Mouse (Mus musculus): ENCODE measurements around the gene Rcl1.

DNA sequence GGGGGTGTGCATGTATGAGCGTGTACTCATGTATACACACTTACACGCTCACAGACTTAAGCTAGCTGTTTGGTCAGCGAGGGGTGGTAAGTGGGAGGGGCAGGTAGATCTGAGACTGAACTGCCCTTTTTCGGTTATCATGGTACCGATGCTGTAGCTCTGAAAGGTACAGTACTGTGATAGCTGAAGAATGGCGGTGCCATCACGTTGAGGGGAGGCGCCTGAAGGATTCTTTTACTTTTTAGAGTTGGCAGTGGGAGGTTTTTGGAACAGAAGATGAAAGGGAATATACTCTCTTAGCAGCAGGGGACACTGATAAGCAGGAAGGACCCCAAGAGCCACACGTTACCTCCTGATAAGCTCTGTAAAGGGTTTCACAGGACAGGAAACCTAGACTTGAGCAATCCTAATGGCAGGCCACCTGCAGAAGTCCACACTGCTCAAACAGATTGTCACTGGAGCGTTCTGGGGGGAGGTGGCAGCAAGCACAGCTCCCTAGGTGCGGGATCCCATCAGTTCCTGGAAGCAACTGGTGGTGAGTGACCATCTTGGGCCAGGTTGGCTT lies 34.1 kb downstream of the Rcl1 start:
- no peak for TF ChIP-seq CTCF (conservative IDR thresholded peaks at IDR 0.05 in 1 of 2, IDR thresholded peaks at IDR 0.05 in 1 of 2; ENCODE audit: low read depth in 2 of 2, low read length in 2 of 2)
- TF ChIP-seq NRF1 (IDR thresholded peaks at IDR 0.05; ENCODE audit: low read depth, low read length): no peak

Data from CH12.LX (cell line).